Mouse (Mus musculus): ENCODE measurements around the gene Bcl6b. TPM values are rescaled to one million over a fixed set of nuclear protein-coding genes. Genes with fewer than 3 reads are reported as not detected.

Bcl6b gene
- total RNA-seq, 2 experiments from 2014 or later: 7.4 to 22.5 TPM

GRCm38 (mm10) chr11:70214191-70214855, 15.3 kb downstream of the Bcl6b start:
- DNase-seq (ENCODE audit: low spot score in 2 of 2): no peak

GRCm38 (mm10) chr11:70213736-70214135, 15.9 kb downstream of the Bcl6b start:
- no peak for DNase-seq (ENCODE audit: low spot score in 2 of 2)

GRCm38 (mm10) chr11:70212896-70213295, 16.7 kb downstream of the Bcl6b start:
- peak; percentile 56 to 70 for DNase-seq (ENCODE audit: low spot score in 2 of 2)

- no peak for DNase-seq (ENCODE audit: low spot score in 2 of 2)
These were observed 17.2 kb downstream of the Bcl6b start, which contains the start of gene Slc16a11 for GRCm38 (mm10) chr11:70212423-70212822. Gene Slc16a11, plus strand, starts transcription at chr11:70212752.

- no peak for DNase-seq (ENCODE audit: low spot score in 2 of 2)
These were observed 17.6 kb downstream of the Bcl6b start for GRCm38 (mm10) chr11:70211972-70212371.

- DNase-seq (ENCODE audit: low spot score in 2 of 2): no peak
These were observed 18.9 kb downstream of the Bcl6b start for GRCm38 (mm10) chr11:70210681-70211080.

- no peak for DNase-seq (ENCODE audit: low spot score in 2 of 2)
These were observed 20.7 kb downstream of the Bcl6b start for GRCm38 (mm10) chr11:70208778-70209388.

- DNase-seq (ENCODE audit: low spot score in 2 of 2): no peak
These were observed 22.3 kb downstream of the Bcl6b start for GRCm38 (mm10) chr11:70207283-70207682.

- DNase-seq (ENCODE audit: low spot score in 2 of 2): no peak
These were observed 22.8 kb downstream of the Bcl6b start for GRCm38 (mm10) chr11:70206801-70207200.

GRCm38 (mm10) chr11:70201691-70202090, 27.9 kb downstream of the Bcl6b start:
- peak; percentile 84 to 89 for DNase-seq (ENCODE audit: low spot score in 2 of 2)

- DNase-seq (ENCODE audit: low spot score in 2 of 2): no peak
These were observed 29.5 kb downstream of the Bcl6b start for GRCm38 (mm10) chr11:70200036-70200608.

GRCm38 (mm10) chr11:70199107-70199506, 30.5 kb downstream of the Bcl6b start:
- no peak for DNase-seq (ENCODE audit: low spot score in 2 of 2)

- no peak for DNase-seq (ENCODE audit: low spot score in 2 of 2)
These were observed 31.3 kb downstream of the Bcl6b start for GRCm38 (mm10) chr11:70198332-70198731.

GRCm38 (mm10) chr11:70193354-70194285, 36.0 kb downstream of the Bcl6b start:
- DNase-seq (ENCODE audit: low spot score in 2 of 2): no peak

- no peak for DNase-seq (ENCODE audit: low spot score in 2 of 2)
These were observed 37.4 kb downstream of the Bcl6b start for GRCm38 (mm10) chr11:70192157-70192556.

- DNase-seq (ENCODE audit: low spot score in 2 of 2): no peak
These were observed 38.4 kb downstream of the Bcl6b start for GRCm38 (mm10) chr11:70191188-70191587.

- DNase-seq (ENCODE audit: low spot score in 2 of 2): peak in 1 of 2 experiments; percentile 36
These were observed 40.1 kb downstream of the Bcl6b start for GRCm38 (mm10) chr11:70189319-70190134.

- DNase-seq (ENCODE audit: low spot score in 2 of 2): no peak
These were observed 44.5 kb downstream of the Bcl6b start for GRCm38 (mm10) chr11:70185120-70185519.

GRCm38 (mm10) chr11:70180496-70180895, 49.1 kb downstream of the Bcl6b start:
- no peak for DNase-seq (ENCODE audit: low spot score in 2 of 2)

GRCm38 (mm10) chr11:70179401-70179800, 50.2 kb downstream of the Bcl6b start:
- no peak for DNase-seq (ENCODE audit: low spot score in 2 of 2)
